Mouse (Mus musculus): ENCODE data around the gene Ppm1j. TPM values are rescaled to one million over a fixed set of nuclear protein-coding genes. Genes with fewer than 3 reads are reported as not detected.
"Not testable (repeated sequence)": the region's sequence is repeated elsewhere in the genome, so short reads cannot be mapped to it uniquely, and the experiment has no call there.

Ppm1j gene
- polyA plus RNA-seq, 2 experiments from 2014 or later: 14.5 to 29.2 TPM

GRCm38 (mm10) chr3:104785284-104785683 lies 4.4 kb downstream of the Ppm1j start:
- ATAC-seq: no peak

- ATAC-seq: no peak
These were observed 7.2 kb downstream of the Ppm1j start, which contains the start of gene Rhoc for GRCm38 (mm10) chr3:104788075-104788474. Gene Rhoc, plus strand, starts transcription at chr3:104788375.

- ATAC-seq: peak; percentile 38
These were observed 7.9 kb downstream of the Ppm1j start for GRCm38 (mm10) chr3:104788561-104789311.

GRCm38 (mm10) chr3:104789312-104789605 lies 8.4 kb downstream of the Ppm1j start:
- ATAC-seq: no peak

- no peak for ATAC-seq
These were observed 9.0 kb downstream of the Ppm1j start for GRCm38 (mm10) chr3:104789822-104790221.

- peak; percentile 20 for ATAC-seq
These were observed 9.6 kb downstream of the Ppm1j start for GRCm38 (mm10) chr3:104790401-104790937.

- ATAC-seq: no peak
These were observed 10.2 kb downstream of the Ppm1j start for GRCm38 (mm10) chr3:104791017-104791416.

- no peak for ATAC-seq
These were observed 10.8 kb downstream of the Ppm1j start for GRCm38 (mm10) chr3:104791671-104792070.

- no peak for ATAC-seq
These were observed 11.8 kb downstream of the Ppm1j start for GRCm38 (mm10) chr3:104792360-104793270.

- ATAC-seq: peak; percentile 40
These were observed 13.3 kb downstream of the Ppm1j start for GRCm38 (mm10) chr3:104793871-104794828.

- no peak for ATAC-seq
These were observed 14.2 kb downstream of the Ppm1j start for GRCm38 (mm10) chr3:104794953-104795470.

- no peak for ATAC-seq
These were observed 14.9 kb downstream of the Ppm1j start for GRCm38 (mm10) chr3:104795661-104796340.

GRCm38 (mm10) chr3:104796430-104797082 lies 15.7 kb downstream of the Ppm1j start:
- ATAC-seq: peak; percentile 80

GRCm38 (mm10) chr3:104800681-104801080 lies 19.8 kb downstream of the Ppm1j start:
- no peak for ATAC-seq

GRCm38 (mm10) chr3:104801481-104801880 lies 20.6 kb downstream of the Ppm1j start:
- no peak for ATAC-seq

- ATAC-seq: no peak
These were observed 23.5 kb downstream of the Ppm1j start for GRCm38 (mm10) chr3:104804312-104804711.

- no peak for ATAC-seq
These were observed 24.7 kb downstream of the Ppm1j start for GRCm38 (mm10) chr3:104805539-104805938.

- ATAC-seq: no peak
These were observed 30.9 kb downstream of the Ppm1j start for GRCm38 (mm10) chr3:104811752-104812151.

GRCm38 (mm10) chr3:104812254-104812653 lies 31.4 kb downstream of the Ppm1j start:
- ATAC-seq: no peak

- not testable (repeated sequence) for ATAC-seq
These were observed 32.4 kb downstream of the Ppm1j start for GRCm38 (mm10) chr3:104813227-104813626.

- no peak for ATAC-seq
These were observed 33.9 kb downstream of the Ppm1j start for GRCm38 (mm10) chr3:104814746-104815145.
